Mouse (Mus musculus): ENCODE results near the gene Fam69a. TPM values are rescaled to one million over a fixed set of nuclear protein-coding genes. Genes with fewer than 3 reads are reported as not detected.
"Not testable (repeated sequence)": the region's sequence is repeated elsewhere in the genome, so short reads cannot be mapped to it uniquely, and the experiment has no call there.

Fam69a gene
- polyA plus RNA-seq, 1 experiment from 2014 or later, result 20.9 TPM

DNA sequence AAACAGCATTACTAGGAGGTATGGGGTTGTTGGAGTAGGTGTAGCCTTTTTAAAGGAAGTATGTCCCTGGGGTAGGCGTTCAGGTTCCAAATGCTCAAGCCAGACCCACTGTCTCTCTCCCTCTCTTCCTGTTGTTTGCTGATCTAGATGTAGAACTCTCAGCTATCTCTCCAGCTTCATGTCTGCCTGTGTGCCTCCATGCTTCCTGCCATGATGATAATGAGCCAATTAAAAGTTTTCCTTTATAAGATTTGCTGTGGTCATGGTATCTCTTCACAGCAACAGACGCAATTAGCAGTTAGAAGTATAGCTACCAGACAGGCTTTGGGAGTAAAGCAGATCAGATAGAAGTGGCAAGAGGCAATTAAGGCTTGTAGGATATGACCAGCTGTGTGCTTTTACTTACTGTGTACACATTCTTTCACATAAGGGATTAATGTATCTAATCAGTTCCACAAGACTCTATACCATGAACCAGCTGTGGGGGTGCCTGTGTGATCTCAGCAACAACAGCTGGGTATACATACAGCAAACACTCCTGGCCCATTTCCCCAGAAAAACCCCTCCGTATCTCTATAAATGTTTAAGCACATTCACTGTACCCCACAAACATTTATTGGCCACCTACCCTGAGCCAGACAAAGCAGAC, 9.1 kb downstream of the Fam69a start:
- WGBS, result 57% methylated on average over 3 of the region's 3 CpGs
- Histone ChIP-seq H3K36me3 (no peaks in the 10 kb centered on the region), H3K4me2 (replicated peaks) (no peak overlapping the region), H3K27ac (no peak overlapping the region), H3K9ac (no peak overlapping the region), H3K4me3 (replicated peaks) (no peak overlapping the region), H3K9me3 (no peaks in the 10 kb centered on the region), H3K27me3 (replicated peaks) (no peaks in the 10 kb centered on the region), H3K4me1 (replicated peaks) (peaks cover 7% of the 10 kb centered on the region)
- peak; percentile 68; the same call in 1 of the 2 replicates for ATAC-seq

DNA sequence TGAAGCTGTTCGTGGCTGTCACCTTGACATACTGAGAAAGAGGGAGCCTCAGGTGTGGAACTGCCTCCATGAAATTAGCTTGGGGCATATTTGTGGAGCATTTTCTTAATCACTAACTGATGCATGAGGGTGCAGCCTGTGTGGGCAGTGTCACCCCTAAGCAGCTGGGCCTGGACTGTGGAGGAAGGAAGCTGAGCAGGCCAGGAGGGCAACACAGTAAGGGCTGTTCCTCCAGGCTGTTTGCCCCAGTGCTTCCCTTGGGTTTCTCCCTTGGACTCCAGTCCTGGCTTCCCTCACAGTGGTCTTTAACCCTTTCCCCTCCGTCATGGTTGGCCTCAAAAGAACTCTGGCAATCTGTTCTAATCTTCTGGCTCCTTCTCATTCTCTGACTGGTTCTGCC, 13.6 kb downstream of the Fam69a start:
- Histone ChIP-seq H3K4me2 (replicated peaks) (no peak overlapping the region), H3K4me1 (replicated peaks) (peaks cover 2% of the 10 kb centered on the region; the same call in 1 of the 2 replicates), H3K27me3 (replicated peaks) (no peaks in the 10 kb centered on the region), H3K9me3 (no peaks in the 10 kb centered on the region), H3K9ac (no peak overlapping the region), H3K4me3 (replicated peaks) (no peak overlapping the region), H3K36me3 (no peaks in the 10 kb centered on the region), H3K27ac (no peak overlapping the region)
- 76% methylated on average over 2 of the region's 2 CpGs for WGBS
- ATAC-seq, result no peak

DNA sequence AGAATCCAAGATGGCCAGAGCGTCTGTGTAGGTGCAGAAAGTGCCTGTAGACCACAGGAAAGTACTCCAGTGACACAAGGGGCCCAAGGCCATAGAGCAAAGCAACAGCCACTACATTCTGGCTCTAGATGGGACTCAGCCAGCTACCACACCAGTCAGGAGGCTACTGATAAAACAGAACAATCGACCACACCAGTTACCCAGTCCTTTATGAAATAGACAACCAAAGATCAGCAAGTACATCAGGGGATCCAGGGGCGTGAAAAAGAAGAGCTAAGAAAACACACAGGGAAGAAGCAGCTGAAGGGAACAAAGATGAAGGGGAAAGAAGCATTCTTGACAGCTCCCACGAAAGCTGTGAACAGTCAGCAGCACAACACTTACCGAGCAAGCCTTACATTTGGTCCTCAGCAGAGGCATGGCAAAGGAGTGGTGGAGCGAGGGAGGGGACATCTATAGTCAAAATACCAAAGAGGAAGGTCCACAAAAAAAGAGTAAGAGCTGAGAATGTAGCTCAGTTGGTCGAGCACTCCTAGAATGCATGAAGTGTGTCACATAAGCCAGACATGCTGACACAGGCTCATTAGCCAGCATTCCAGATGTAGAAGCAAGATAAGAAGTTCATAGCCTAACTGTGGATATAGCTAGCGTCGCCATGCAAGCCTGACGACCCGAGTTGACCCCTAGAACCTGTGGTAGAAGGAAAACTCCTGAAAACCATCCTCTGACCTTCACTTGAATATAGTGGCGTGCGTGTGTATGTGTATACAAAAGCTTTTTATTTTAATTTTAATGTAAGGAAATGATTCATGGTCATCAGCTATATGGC, 14.2 kb downstream of the Fam69a start:
- H3K27ac ChIP-seq, result no peak overlapping the region
- no peaks in the 10 kb centered on the region for H3K27me3 ChIP-seq (replicated peaks)
- no peak overlapping the region for H3K4me3 ChIP-seq (replicated peaks)
- H3K4me1 ChIP-seq (replicated peaks), result 0 out of 2 replicates have a peak, but pooled peaks cover 2% of the 10 kb centered on the region
- no peak for ATAC-seq
- H3K9ac ChIP-seq, result no peak overlapping the region
- WGBS, result 66% methylated on average over 13 of the region's 13 CpGs
- no peak overlapping the region for H3K4me2 ChIP-seq (replicated peaks)
- H3K36me3 ChIP-seq, result no peaks in the 10 kb centered on the region
- H3K9me3 ChIP-seq, result no peaks in the 10 kb centered on the region

DNA sequence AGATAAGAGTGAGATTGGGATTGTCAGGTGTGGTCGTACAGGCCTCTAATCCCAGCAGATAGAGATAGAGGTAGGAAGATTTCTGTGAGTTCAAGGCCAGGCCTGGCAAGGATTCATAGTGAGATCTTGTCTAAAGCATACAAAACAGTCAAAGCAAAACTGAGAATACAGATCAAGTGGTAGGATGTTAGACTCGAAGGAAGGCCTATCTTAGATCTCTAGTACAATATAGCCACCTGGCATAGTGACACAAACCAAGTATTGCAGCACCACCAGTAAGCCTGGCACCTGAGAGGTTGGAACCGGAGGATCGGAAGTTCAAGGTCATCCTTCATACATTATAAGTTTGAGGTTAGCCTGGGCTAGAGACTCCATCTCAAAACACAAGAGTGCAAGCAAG, 15.8 kb downstream of the Fam69a start:
- Histone ChIP-seq H3K4me3 (replicated peaks) (no peak overlapping the region), H3K36me3 (no peaks in the 10 kb centered on the region), H3K9me3 (no peaks in the 10 kb centered on the region), H3K9ac (no peak overlapping the region), H3K4me2 (replicated peaks) (no peak overlapping the region), H3K4me1 (replicated peaks) (0 out of 2 replicates have a peak, but pooled peaks cover 2% of the 10 kb centered on the region), H3K27ac (no peak overlapping the region), H3K27me3 (replicated peaks) (no peaks in the 10 kb centered on the region)
- 90% methylated on average over 4 of the region's 4 CpGs for WGBS
- no peak for ATAC-seq

DNA sequence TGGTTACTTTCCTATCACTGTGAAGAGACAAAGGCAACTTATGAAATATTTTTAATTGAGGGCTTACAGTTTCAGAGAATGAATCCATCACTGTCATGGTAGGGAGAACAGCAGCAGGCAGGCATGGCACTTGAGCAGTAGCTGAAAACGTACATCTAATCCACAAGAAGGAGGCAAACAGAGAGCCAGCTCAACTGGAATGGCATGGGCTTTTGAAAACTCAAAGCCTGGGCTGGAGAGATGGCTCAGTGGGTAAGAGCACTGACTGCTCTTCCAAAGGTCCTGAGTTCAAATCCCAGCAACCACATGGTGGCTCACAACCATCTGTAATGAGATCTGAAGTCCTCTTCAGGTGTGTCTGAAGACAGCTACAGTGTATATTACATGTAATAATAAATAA, 17.1 kb downstream of the Fam69a start:
- H3K4me2 ChIP-seq (replicated peaks); H3K27ac ChIP-seq; H3K9ac ChIP-seq; H3K4me1 ChIP-seq (replicated peaks); H3K27me3 ChIP-seq (replicated peaks); ATAC-seq; H3K4me3 ChIP-seq (replicated peaks); H3K36me3 ChIP-seq; H3K9me3 ChIP-seq: not testable (repeated sequence)
- 62% methylated on average over 1 of the region's 1 CpGs for WGBS

DNA sequence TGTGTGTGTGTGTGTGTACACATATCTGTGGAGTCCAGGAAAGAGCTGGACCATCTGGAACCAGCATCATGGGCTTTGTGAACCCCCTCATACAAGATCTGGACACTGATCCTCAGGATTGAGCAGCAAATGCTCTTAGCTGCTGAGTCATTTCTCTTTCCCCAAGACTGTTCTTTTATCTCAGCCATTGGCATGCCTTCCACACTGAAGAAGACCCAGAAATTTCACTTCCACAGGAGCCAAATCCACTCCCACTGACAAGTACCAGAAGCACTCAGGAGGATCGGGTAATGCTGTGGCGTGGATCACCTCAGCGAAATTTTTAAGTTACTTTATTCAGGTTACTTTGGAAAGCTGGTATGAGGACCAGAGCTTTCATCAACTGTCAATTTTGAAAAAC, 18.8 kb downstream of the Fam69a start:
- Histone ChIP-seq H3K9ac (no peak overlapping the region), H3K27me3 (replicated peaks) (no peaks in the 10 kb centered on the region), H3K36me3 (no peaks in the 10 kb centered on the region), H3K4me1 (replicated peaks) (0 out of 2 replicates have a peak, but pooled peaks cover 3% of the 10 kb centered on the region), H3K9me3 (no peaks in the 10 kb centered on the region), H3K27ac (no peak overlapping the region), H3K4me3 (replicated peaks) (no peak overlapping the region), H3K4me2 (replicated peaks) (no peak overlapping the region)
- WGBS, result 91% methylated on average over 3 of the region's 3 CpGs
- no peak for ATAC-seq

DNA sequence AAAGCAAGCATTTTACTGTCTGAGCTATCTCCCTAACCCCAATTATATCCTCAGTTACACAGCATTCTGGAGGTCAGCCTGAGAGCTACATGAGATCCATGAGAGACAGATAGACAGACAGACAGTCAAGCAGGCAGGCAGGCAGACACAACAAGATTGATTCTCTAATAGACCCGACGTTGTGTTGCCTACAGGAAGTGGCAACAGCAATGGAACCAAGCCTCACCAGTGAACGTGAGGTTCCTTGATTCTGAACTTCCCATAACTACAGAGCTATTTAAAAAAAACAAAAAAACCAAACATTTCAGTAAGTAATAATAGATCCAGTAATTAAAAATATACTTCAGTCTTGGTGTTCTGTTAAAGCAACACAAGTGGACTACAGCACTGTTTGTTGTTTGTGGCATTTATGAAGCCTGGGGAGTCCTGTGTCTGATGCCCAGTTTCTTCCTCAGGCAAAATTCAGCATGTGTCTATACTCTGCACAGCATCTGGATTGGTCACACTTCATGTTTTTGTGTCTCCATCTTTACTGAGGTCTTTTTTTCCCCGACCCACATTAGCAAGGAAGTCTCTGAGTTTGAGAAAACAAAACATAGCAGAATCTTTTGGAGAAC, 19.9 kb downstream of the Fam69a start:
- no peak overlapping the region for H3K4me3 ChIP-seq (replicated peaks)
- no peaks in the 10 kb centered on the region for H3K36me3 ChIP-seq
- WGBS, result 65% methylated on average over 4 of the region's 4 CpGs
- no peaks in the 10 kb centered on the region for H3K9me3 ChIP-seq
- 0 out of 2 replicates have a peak, but pooled peaks cover 3% of the 10 kb centered on the region for H3K4me1 ChIP-seq (replicated peaks)
- H3K27me3 ChIP-seq (replicated peaks), result no peaks in the 10 kb centered on the region
- no peak overlapping the region for H3K27ac ChIP-seq
- no peak overlapping the region for H3K4me2 ChIP-seq (replicated peaks)
- ATAC-seq, result no peak
- no peak overlapping the region for H3K9ac ChIP-seq

DNA sequence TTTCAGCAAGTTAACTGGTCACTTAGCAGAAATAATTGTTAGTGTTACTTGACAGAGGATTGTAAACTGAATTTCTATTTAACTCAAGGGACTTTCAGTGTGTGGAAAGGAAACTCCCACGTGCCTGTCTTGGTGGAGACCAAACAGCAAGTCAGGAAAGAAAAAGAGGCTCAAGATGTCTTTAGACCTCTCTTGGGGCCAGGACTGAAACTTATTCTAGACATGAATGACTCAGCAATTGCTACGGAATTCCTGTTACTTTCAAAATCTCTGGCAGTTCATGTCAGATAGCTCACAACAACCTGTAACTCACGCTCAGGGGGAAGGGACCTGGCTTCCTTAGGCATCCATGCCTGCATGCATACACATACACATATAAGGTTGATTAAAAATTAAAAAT, 20.7 kb downstream of the Fam69a start:
- H3K9me3 ChIP-seq, result no peaks in the 10 kb centered on the region
- H3K27me3 ChIP-seq (replicated peaks), result no peaks in the 10 kb centered on the region
- peaks cover 3% of the 10 kb centered on the region; the same call in 1 of the 2 replicates for H3K4me1 ChIP-seq (replicated peaks)
- no peaks in the 10 kb centered on the region for H3K36me3 ChIP-seq
- no peak overlapping the region for H3K4me2 ChIP-seq (replicated peaks)
- no peak for ATAC-seq
- 56% methylated on average over 3 of the region's 3 CpGs for WGBS
- no peak overlapping the region for H3K9ac ChIP-seq
- H3K4me3 ChIP-seq (replicated peaks), result no peak overlapping the region
- no peak overlapping the region for H3K27ac ChIP-seq

DNA sequence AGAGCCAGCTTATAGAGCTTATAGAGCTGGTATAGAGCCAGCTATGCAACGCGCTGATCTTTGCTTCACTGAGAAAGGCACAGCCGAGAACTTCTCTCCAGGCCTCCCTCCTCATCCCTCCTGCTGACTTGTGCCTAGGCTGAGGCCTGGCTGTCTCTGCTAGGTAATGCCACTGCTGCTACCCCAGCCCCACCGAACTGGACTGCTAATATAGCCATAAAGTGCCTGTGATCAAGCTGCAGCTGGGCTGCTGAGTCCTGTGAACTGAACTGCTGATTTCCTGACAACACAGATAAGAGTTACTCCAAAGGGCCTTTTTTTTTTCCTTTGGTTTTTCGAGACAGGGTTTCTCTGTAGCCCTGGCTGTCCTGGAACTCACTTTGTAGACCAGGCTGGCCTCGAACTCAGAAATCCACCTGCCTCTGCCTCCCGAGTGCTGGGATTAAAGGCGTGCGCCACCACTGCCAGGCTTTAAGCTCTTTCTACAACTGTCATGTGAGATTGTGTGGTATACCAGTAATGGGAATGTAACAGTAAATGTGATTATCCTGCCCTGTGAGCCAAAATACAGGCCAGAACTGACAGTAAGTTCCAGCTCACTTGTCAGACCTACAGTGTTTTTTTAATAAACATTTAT, 21.4 kb downstream of the Fam69a start:
- H3K9ac ChIP-seq, result no peak overlapping the region
- peaks cover 7% of the 10 kb centered on the region; the same call in 1 of the 2 replicates for H3K4me1 ChIP-seq (replicated peaks)
- H3K36me3 ChIP-seq, result no peaks in the 10 kb centered on the region
- WGBS, result 74% methylated on average over 9 of the region's 9 CpGs
- H3K4me3 ChIP-seq (replicated peaks), result no peak overlapping the region
- no peak for ATAC-seq
- no peaks in the 10 kb centered on the region for H3K9me3 ChIP-seq
- H3K27me3 ChIP-seq (replicated peaks), result no peaks in the 10 kb centered on the region
- H3K4me2 ChIP-seq (replicated peaks), result no peak overlapping the region
- no peak overlapping the region for H3K27ac ChIP-seq

DNA sequence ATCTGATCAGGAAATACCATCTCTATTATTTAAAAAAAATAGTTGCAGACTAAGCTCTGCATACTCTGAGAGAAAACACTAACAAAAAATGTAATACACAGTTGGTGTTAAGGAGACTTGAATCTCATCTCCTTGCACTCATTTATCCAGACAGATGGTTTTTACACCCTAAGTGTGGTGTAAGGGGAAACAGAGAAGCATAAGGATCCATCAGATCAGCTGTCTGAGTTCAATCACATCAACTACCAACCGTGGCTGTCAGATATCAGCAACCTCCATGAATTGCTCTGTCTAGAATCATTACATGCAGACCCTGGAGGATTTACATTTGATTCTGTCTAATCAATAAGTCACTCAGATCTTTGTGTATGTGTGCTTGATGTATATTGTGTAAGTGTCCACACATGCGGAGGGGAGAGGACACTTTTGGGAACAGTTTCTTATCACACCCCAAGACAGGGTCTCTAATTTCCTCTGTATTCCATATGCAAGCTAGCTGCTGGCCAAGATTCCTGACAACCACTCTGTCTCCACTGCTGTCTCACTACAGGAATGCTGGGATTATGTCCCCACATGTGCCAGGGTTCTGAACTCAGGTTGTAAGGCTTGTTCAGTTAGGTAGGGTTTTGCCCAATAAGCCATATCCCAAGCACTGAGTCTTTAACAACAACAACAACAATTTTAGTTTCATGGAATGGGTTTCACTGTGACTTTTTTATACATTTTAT, 22.7 kb downstream of the Fam69a start:
- Histone ChIP-seq H3K9me3 (no peaks in the 10 kb centered on the region), H3K36me3 (no peaks in the 10 kb centered on the region), H3K4me2 (replicated peaks) (no peak overlapping the region), H3K27me3 (replicated peaks) (no peaks in the 10 kb centered on the region), H3K4me3 (replicated peaks) (no peak overlapping the region), H3K4me1 (replicated peaks) (peaks cover 7% of the 10 kb centered on the region; the same call in 1 of the 2 replicates), H3K27ac (no peak overlapping the region), H3K9ac (no peak overlapping the region)
- ATAC-seq, result no peak
- WGBS, result 81% methylated on average over 2 of the region's 2 CpGs

DNA sequence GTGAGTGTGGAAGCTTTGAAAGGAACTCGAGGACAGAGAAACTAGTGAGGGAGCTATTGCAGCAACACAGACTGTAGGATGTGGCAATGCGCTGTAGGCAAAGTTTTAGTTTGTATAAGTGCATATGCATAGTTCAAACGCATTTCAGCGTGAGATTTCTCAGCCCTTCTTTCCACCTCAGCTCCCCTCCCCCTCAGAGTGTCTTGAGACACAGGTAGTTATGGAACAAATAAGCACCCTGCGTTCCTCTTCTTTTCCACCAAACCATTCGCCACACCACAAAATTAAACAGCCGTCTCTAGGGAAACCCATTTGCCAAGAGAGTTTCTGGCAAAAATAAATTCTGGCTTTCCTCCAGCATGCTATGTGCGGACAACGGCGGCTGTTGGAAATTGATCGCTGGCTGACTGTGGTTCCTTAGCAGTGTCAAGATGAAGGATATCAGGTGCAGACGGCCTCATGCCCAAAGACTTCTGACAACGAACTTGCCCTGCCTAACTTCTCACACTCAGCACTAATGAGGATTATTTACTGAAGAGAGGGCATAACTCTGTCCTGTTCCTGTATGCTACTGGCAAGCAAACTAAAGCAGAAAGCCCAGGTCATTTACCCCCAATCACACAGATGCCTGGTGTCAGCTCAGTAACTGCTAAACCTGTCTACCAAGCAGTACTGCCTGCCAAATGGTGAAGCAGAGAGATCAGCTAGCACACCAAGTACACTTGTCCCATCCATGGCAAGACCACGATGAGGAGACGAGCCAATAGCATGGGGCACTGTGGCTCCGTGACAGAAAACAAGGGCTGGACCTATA, 25.2 kb downstream of the Fam69a start:
- ATAC-seq, result no peak
- Histone ChIP-seq H3K4me3 (replicated peaks) (no peak overlapping the region), H3K4me2 (replicated peaks) (peak overlapping the region; percentile 18), H3K27ac (no peak overlapping the region), H3K36me3 (no peaks in the 10 kb centered on the region), H3K27me3 (replicated peaks) (no peaks in the 10 kb centered on the region), H3K9me3 (no peaks in the 10 kb centered on the region), H3K9ac (no peak overlapping the region), H3K4me1 (replicated peaks) (peaks cover 7% of the 10 kb centered on the region; the same call in 1 of the 2 replicates)
- 49% methylated on average over 16 of the region's 16 CpGs for WGBS
